Mouse (Mus musculus) urinary bladder, postnatal 36 days (tissue): Measurements from ENCODE around the gene Tanc2.

ENCODE experiments used
- DNase-seq, 2 experiments: peaks; one replicate each; pipeline ENCODE4 v3.0.0; 2022; ENCODE audit warnings: low spot score in 2 of 2, mixed read lengths in 1 of 2

The Tanc2 gene

DNA sequence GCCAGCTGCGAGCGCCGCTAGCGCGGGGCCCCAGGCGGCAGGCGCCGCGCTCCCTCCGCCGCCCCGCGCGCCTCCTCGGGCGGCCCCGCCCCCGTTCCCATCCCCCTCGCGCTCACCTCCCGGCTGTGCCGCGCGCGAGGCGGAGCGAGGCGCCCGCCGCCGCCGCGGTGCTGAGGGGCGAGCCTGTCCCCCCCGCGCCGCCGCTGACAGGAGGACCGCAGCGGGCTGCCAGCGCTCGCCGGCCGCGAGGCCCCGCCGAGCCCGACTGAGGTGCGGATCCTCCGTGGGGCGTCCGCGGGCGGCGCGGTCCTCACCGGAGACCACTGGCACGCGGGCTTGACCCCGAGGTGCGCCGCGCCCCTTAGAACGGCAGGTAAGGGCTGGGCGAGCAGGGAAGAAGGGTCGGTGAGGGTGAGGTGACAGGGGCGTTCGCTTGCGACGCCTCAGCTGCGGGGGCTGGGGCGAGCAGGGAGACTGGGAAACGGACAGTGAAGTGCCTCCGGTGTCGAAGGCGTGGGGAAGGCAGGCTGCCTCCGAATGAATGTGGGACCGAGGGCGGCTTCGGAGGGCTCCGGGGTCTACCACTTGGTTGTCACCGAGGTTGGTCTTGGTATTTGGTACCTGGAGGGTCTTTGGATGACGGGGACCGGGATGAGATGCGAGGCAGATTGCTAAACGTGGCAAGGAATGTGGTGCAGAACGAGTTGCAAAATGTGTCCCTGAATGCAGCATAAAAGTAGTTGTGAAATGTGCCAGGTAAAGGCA is at the start of gene Tanc2:
Tanc2 (plus strand) TSS at position 110 of the 765 bp plus-strand sequence.
- peak; percentile 14 to 25 for DNase-seq

DNA sequence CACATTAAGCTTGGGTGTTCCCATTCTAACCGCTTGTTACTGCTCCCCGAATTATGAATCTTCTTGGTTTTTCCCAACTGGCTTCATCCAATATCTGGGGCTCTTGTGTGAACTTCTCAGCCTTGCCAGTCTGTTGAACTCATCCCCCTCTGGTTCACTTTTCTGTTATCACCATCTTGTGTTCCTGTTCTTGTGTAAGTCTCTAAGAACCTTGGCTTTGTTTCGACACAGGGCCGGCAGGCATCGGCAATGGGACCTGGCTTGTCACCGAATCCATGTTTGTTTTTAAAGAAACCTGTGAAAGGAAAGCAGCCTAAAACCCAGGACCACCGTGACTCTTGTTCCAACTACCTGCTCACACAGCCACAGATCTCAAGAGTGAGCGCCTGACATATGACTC is 49.0 kb upstream of the Tanc2 start:
- no peak for DNase-seq

DNA sequence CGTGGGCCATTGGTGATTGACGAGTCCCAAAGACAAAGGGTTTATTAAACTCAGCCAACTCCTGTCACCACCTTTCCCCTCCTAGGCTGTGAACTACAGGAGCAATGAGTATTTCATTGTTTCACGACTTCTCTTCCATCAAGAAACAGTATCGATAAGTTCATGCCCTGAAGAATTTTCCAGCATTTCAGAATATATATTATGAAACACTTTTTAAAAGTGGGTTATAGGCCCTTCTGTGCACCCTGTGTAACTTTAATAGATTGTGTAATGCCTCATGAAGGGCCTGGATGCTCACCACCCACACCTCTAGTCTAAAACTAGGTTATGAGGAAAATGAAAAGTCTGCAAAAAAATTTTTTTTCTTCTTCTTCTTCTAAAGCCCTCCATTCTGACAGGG is 48.4 kb upstream of the Tanc2 start:
- DNase-seq: no peak

DNA sequence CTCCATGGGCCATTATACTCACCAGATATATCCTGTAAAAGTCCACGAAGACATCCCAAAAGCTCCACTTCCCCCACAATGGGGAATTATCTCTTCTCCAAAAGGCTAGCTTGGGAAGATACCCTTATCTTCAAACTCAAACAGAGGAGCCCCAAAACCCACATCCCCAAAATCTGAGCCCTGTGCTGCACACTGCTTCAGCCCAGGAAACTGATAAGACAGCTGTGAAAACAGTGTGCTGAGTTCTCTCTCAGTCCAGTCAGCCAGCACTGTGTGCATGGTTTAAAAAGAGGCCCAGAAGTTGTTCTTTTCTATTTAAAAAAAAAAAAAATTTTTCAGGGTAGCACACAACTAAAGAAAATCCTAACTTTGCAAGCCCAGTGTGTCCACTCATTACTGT is 47.7 kb upstream of the Tanc2 start:
- DNase-seq: no peak

DNA sequence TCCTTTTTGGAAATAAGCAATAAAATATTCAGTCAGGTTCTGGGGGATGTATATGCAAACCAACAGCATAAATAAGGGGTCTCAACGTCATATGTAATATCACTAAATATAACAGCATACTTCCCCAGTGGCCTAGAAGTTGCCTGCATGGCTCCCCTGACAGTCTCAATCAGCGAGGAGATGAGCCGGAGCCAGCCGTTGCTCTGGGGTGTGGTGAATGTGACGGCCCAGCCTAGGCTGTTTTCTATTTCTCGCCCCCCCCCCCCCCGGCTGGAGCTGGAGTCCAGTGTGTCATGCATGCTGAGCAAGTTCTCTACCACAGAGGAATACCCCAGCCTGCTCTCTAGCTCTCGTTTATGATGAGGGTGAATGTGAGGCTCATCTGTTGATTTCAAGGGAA is 44.0 kb upstream of the Tanc2 start:
- no peak for DNase-seq

DNA sequence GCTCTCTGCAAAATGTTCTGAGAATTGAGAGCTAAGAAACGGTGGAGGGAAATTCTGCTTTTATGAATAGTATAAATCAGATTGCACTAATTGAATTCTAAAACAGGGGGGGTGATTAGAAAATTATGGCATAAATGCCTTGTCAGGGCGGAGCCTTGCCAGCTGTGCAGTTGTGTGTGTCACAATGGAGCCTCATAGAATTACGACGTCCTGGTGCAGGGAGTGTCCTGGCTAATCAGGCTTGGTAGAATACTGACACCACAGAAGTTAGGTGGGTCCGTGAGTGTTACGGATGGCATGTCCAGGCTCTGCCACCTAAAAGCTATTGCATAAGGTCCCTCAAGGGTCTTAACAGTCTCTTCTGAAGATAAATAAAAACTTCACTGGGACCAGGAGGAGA is 43.4 kb upstream of the Tanc2 start:
- no peak for DNase-seq

DNA sequence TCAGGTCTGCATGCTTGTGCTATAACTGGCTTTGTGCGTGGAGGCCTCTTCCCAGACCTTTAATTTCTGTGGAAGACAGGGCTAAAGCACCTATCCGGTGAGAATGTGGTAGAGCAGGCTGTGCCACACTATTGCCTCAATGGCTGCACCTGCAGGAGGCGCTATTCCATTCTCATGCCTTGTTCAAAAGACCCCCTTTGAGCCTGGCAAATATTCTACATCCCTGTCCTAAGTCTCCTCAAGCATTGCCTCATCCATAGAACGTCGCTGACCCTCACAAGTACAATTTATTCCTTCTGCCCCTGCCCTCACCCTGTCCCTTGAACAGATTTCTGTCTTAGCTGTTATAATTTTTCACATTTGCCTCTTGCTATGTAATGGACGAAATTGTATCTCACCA is 41.4 kb upstream of the Tanc2 start:
- DNase-seq: no peak

DNA sequence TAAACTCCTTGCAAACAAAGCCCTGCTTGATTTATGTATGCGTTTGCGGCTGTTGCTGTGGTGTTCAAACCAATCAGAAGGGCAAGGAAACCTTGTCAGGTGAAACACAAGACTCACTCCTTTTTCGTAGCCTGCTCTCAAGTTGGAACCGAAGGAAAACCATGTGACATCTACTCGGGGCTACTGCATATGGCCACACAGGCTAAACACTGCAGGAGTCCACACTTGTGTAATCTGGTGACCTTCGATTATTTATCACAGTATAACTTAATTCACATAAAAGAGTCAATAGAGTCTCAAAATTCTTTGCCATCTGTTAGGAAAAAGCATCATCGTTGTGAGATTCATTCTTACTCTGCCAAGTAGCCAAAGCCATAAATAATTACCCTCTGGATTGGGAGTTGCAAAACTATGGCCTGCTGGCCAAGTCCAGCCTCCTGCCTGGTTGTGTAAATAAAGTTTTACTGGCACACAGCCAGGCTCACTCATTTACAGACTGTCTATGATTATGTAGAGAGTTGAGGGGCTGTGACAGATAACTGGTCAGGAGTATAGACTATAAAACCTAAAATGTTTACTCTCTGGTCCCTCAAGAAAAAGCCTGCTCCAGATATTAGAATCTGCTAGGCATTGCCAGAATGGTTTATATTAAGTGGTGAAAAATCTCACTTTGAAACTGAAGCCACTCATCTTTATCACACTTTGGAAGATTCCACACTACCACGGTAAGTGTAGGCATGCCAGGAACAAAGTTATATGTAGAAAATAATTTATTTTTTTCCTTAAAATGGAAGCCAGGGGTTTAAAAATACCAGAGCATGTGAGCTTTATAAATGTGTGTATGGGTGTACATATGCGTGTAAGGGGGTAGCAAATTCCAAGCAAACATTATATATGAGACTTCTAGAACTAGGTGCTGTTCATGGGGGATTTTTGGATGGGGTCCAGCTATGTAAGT is 40.3 kb upstream of the Tanc2 start:
- DNase-seq: peak in 1 of 2 experiments; percentile 65

DNA sequence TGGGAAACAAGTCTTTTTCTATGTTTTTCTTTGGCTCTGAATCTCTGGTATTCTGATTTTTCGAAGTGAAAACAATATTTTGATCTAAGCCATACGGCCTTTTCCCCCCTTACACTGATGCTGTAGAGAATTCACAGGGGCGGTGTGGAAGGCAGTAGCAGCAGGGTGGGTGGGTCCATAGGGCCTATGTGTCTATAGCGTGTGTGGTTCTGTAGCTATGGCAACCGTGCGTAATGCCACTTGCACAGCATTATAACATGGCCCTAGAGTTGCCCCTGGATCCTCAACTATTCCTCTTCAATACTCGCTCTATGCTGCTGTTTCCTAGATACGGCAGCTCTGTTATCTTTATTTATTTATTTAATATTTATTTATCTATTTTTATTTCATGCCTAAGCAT is 32.5 kb upstream of the Tanc2 start:
- no peak for DNase-seq

DNA sequence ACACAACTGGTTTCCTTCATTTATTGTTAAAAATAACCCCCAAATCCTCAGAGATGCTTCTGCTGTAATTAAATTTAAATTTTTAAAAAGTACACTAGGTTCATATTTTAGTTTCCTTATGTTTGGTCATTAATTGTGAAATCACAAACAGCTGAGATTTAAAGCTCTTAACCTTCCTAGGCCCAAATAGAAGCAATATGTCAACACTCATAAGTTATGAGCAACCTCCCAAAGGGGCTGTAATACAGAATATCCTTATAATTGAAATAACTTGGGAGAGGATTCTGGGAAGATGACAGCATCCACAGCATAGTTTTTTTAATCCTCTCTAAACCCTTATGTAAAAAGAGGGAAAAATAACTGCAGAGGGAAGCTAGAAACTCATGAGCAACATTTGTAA is 31.7 kb upstream of the Tanc2 start:
- DNase-seq: no peak

DNA sequence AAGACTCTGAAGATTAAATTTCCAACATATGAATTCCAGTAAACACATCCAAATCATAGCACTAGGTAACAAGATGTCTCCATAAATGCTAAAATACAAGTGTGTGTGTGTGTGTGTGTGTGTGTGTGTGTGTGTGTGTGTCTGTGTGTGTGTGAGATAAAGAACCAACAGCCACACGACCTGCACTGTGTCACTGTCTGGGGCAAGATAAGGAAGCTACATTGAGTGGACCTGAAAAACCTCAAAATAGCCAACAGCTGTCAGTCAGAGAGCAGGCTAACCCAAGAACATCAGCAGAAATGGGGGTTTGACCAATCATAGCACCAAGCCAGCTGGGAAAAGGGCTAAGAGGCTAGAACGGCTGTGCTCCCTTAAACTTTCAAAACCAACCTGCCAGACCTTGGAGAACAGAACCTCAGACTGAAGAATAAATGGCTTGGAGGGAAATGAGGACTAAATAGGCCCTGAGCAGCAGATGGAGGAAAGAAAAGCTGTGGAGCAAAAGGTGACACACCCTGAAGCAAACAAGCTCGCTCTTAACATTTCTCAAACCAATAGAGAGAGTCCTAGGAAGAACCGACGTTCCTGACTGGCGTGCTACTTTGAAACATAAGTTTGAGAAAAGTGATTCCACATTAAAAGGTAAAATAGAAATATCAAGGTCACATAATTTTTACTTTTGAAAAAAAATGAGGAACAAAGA is 30.8 kb upstream of the Tanc2 start:
- DNase-seq: no peak

DNA sequence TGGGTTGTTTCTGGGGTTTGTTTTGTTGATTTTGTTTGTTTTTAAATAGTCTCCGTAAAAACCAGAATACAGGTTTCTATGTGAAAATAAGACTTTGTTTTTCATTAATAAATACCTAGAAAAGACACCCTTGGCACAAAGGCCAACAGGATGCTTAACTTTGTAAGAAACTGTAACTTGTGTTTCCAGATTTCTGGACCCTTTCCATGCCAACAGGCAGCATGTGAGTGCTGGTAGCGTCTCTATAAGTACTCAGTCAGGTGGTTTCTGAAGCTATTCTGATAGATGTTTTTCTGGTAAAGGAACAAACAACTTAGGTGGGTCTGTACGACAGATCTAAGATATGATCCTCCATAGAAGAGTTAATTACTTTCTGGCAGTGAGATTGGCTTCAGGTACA is 26.2 kb upstream of the Tanc2 start:
- DNase-seq: no peak

DNA sequence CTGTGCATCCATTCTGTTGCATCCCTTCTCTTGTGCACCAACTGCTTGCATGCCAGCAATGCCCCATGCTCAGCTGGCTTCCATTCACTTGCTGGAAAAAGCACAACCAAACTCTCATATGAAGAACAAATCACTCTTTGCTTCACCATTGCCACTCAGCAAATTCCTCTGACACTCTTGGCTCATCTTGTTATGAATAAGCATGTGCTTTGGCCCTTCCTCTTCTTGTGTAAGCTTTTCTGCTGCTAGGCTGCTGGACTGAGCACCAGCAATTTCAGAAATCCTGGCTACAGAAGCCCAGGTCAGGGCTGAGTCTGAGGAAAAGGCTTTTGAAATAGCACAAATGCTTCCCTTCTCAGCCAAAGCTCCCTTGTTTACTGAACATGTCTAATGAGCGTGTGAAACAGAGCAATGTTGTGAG is 22.6 kb upstream of the Tanc2 start:
- peak in 1 of 2 experiments; percentile 37 for DNase-seq

DNA sequence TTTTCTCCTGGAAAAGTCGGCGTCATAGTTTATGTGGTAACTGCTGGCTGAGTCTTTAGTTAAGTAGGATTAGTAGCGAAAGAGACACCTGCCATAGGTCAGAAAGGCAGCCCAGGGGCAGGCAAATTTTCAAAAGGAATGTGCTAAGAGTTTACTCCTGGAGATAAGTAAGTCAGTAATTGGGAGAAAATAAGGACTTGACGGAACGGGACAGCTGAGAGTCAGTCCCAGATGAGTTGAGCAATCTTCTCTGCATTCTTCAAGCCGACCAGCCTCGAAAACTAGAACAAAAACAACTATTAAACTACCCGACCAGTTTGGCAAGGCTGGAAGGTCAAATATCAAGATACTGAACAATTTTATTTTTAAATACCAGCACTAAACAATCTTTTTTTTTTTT is 17.8 kb upstream of the Tanc2 start:
- peak in 1 of 2 experiments; percentile 7 for DNase-seq

DNA sequence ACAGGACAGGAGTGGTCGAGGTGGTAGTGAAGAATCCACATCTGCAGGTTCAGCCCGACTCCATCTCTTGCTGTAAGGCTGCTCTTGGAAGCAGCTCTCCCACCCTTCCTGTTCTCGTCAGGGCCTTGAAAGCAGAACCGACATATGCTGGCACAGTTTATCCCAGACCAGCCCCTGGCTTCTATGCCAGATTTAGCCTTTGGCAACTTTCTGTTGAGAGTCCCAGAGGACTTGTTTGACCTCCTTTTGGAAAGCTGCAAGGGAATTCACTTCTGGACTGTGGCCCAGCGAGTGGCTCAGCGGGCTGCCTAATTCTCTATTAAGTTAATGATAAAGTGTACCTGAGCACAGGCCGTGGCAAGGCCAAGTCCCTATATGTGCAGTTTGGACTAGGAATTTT is 15.5 kb upstream of the Tanc2 start:
- DNase-seq: peak in 1 of 2 experiments; percentile 42

DNA sequence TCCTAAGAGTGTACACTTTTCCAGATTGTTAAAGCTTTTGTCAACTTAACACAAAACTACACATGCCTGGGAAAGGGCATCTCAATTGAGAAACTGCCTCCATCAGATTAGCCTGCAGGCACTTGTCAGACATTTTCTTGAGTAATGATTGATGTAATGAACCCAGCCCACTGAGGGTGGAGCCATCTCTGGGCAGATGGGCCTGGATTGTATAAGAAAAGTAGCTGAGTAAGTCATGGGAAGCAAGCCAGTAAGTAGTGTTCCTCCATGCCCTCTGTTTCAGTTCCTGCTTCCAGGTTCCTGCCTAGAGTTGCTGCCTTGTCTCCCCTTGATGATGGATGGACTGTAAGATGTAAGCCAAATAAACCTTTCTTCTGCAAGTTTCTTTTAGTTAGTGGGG is 12.6 kb upstream of the Tanc2 start:
- DNase-seq: no peak

DNA sequence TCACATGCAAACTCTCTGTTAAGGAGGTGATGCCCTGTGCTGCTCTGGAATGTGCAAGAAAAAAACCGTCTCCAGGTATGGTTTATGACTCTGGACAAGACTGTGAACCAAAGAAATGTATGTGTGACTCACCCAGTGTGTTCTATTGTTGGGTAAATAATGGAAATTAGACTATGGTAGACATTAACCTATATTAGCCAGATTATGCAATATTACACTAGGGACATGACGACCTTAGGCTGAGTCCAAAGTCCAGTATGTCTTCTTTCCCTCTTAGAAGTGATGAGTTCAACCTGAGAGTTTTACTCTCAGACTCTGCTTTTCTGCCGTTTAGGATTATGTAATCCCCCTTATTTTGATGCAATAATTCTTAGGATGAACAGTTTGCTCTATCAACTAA is 7.8 kb upstream of the Tanc2 start:
- DNase-seq: no peak

DNA sequence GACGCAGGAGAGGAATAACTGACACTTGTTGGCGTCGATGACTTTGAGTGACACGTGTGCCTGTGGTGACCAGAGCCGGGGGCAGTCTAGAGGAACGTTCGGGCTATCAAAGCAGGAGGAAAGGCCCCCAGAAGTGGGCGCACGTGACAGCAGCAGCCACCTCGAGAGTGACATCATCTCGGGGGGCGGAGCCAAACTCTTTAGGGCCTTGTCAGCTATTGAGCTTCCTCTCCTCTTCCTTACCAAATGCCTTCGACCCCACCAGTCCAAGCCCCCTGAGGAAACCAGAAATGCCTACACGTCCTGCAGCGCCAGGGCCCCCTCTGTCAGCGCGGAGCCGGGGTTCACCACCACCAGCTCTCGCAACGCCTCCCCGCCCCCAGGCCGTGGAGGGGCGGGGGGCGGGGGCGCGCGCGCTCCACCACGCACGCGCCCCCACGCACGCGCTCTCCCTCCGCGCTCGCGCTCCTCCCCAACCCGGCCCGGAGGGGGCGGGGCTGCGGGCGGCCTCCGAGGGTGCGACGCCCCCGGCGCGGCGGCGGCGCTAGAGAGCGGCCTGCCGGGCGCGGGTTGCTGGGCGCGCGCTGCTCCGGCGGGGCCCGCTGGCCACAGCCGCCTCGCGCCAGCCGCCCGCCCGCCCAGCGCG is 432 bp upstream of the Tanc2 start:
- DNase-seq: peak; percentile 79 to 80

DNA sequence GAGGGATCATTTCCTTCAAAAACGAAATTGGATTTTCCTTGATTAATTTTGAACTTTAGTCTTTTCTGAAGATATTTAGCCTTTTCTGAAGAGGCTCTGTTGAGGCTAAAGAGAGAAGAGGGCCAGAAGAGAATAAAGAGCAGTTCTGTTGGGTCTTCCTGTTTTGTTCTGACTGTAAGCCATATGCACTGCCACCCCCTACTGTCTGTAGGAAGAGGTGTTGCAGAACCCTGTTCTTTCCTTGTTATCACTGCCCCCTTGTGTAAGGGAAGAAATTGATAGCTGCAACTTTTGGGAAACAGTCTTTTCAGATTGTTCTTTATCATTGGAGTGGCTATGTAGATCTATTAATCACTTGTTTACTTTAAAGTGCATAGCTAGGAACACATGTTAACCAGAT is 2.1 kb downstream of the Tanc2 start:
- DNase-seq: peak in 1 of 2 experiments; percentile 11

DNA sequence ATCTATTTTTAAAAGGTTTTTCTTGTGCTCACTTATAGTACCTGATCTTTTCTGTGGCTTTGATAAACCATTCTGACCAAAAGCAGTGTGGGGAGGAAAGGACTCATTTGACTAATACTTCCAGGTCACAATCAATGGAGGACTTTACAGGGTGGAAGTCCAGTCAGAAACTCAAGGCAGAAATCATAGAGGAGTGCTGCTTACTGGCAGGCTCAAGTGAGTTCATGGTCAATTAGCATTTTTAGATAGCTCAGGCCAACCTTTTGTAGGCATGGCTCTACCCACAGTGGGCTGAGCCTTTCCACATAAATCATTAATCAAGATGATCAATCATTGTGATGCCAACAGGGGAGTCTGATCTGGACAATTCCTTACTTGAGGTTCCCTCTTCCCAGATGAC is 12.4 kb downstream of the Tanc2 start:
- DNase-seq: no peak

DNA sequence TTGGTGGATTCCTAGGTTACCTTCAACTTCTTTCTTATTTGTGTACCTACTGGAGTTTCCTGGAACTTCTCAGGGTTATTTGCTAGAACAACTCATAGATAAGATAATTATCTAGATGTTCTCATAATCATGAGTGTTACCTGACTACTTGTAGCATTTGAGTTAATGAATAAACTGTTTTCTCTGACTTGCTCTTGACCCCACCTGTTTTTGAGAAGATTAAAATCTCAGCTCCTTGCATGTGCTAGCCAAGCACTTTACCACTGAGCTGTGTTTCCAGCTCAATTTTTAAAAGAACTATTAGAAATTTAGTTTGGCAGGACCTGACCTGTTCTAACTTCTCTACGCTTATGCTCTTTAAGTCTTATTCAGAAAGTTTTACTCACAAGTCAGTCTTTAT is 36.4 kb downstream of the Tanc2 start:
- DNase-seq: no peak

DNA sequence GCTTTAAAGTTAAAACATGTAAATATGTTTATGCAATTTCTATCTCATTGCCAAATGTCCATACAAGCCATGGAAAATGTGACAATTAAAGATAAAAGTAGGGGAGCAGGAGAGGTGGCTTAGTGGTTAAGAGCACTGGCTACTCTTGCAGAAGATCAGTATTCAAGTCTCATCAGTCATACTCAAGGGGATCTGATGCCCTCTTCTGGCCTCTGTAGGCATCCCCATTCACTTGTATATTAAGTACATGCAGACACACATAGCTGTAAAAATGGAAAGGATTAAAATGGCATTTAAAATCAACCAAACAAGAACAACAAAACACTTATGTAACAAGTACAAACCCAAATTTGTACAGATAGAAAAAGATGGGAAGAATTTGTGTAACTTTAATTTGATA is 54.2 kb downstream of the Tanc2 start:
- DNase-seq: no peak
